Mouse (Mus musculus) cerebellum, adult 2 months (tissue): ENCODE measurements around the gene Cdipt. TPM values are rescaled to one million over a fixed set of nuclear protein-coding genes. Genes with fewer than 3 reads are reported as not detected.

Experiments used
- DNase-seq, 2 experiments: peaks; one replicate each; pipeline ENCODE4 v3.0.0; 2021
- H3K27ac ChIP-seq: fragments of 200-500 bp; 2 replicates; pipeline ENCODE4 v1.5.1; 2012; ENCODE audit warnings: low read length, control low read depth, inconsistent platforms; ENCODE audit not compliant: insufficient read depth
- H3K27me3 ChIP-seq: fragments of 200-500 bp; 2 replicates; pipeline ENCODE4 v1.6.1; 2012; ENCODE audit warnings: inconsistent platforms, mild to moderate bottlenecking, low read length, moderate library complexity; ENCODE audit not compliant: control insufficient read depth, insufficient read depth
- H3K4me1 ChIP-seq: fragments of 200-500 bp; 2 replicates; pipeline ENCODE4 v1.6.1; 2011; ENCODE audit warnings: low read length; ENCODE audit not compliant: control insufficient read depth, insufficient read depth
- H3K4me3 ChIP-seq: fragments of 200-500 bp; replicated peaks from 2 replicates; pipeline ENCODE3; 2011; ENCODE audit warnings: mild to moderate bottlenecking, low read depth, low read length, control low read depth; ENCODE audit not compliant: insufficient read depth
- CTCF ChIP-seq: fragments of 200-500 bp; IDR thresholded peaks from 2 replicates; pipeline ENCODE4 v1.5.1; 2011; ENCODE audit warnings: low read depth, mild to moderate bottlenecking, control low read depth, low read length, moderate library complexity, borderline replicate concordance; ENCODE audit not compliant: insufficient read depth
- POLR2A ChIP-seq: fragments of 200-500 bp; IDR thresholded peaks from 2 replicates; pipeline ENCODE4 v1.6.1; 2011; ENCODE audit warnings: low read length, control low read depth, borderline replicate concordance; ENCODE audit not compliant: insufficient read depth
- WGBS: fragments of 180-500 bp; shearing (Covaris S2); methylation state at CpG from one replicate; pipeline ENCODE4 v1.1.7; 2018; 5-methylcytosine and 5-hydroxymethylcytosine counted together
- polyA plus RNA-seq: library from polyadenylated mRNA; depleted of rRNA; stranded (reverse); fragments of >200 nt; gene quantifications from 2 replicates; pipeline ENCODE4 v1.2.3, GENCODE M21; 2012

The Cdipt gene
- polyA plus RNA-seq, 1 experiment: 255 TPM

DNA sequence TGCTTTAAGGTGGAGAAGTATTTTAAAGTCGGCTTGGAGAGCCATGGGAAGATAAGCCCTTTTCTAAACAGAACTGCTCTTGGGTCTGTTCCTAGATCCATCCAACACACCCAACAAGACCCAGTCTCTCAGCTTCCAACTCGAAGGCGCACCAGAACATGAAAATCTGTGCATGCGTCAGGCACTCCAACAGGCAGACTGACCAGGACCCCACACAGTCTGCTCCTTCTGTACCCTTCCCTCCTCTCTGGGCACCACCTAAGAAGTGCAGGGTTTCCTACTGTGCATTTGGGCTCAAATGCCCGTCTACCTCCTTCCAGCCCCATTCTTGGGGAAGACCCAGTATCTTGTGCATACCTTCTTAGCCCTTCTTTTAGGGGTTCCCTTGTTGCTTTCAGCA, 44.8 kb downstream of the Cdipt start:
- 1% methylated on average over 5 of the region's 5 CpGs for WGBS
- TF ChIP-seq CTCF (no peak), POLR2A (peak; percentile 5; the same call in 1 of the 2 replicates)

DNA sequence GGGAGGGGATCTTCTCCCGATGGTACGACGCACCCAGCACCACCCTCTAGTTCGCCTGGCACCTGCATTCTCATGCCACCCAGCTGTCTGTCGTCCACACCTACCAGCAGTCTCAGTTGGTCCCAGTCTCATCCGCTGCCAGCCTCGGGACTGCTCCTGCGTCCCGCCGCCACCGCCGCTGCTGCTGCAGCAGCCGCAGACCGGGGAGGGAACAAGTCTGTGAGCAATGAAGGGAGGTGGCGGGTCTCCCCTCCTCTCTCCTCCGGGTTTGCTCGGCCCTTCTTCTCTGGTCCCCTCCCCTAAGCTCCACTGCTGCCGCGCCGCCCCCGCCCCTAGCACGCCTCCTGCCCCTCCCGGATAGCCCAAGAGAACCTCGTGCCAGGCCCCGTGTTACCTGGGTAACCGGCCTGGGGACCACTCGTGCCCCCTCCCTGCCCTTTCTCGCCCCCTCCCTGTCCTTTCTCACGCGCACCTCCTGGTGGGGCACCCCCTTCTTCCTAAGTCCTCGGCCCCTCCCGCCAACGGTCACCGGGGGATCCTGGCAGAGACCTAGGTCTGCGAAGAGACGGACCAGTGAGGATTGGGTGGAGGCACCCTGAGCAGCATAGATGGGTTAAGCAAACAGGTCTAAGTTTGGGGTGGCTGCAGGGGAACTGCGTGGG, 45.3 kb downstream of the Cdipt start, which contains the start of the genes Gm42742 and Prrt2:
Gene Gm42742 (minus strand): TSS at position 197 of the 662 bp plus-strand sequence.
Gene Prrt2 (minus strand): TSS at position 311 of the 662 bp plus-strand sequence.
- no peaks in the 10 kb centered on the region for H3K27me3 ChIP-seq
- WGBS: under 1% methylated on average over 37 of the region's 37 CpGs
- H3K4me3 ChIP-seq: peak within 1 kb of the TSS; percentile 80
- peaks cover 22% of the 10 kb centered on the region; the same call in 1 of the 2 replicates for H3K4me1 ChIP-seq
- peak within 1 kb of the TSS; percentile 91 for H3K27ac ChIP-seq
- no peak for TF ChIP-seq CTCF
- TF ChIP-seq POLR2A: peak; percentile 39; the same call in 1 of the 2 replicates
- DNase-seq: peak; percentile 78 to 81

More for the DNA sequence above, 44.8 kb downstream of the Cdipt start:
- Histone ChIP-seq H3K4me3 (peak overlapping the region; percentile 80), H3K27me3 (no peaks in the 10 kb centered on the region), H3K27ac (peak overlapping the region; percentile 91), H3K4me1 (peaks cover 26% of the 10 kb centered on the region; the same call in 1 of the 2 replicates)
- peak in 1 of 2 experiments; percentile 64 for DNase-seq

GRCm38 (mm10) chr7:127021563-127022527, 46.1 kb downstream of the Cdipt start:
- H3K4me1 ChIP-seq: peaks cover 22% of the 10 kb centered on the region; the same call in 1 of the 2 replicates
- no peak for TF ChIP-seq CTCF
- 0 out of 2 replicates have a peak, but pooled peaks have one; percentile 16 for TF ChIP-seq POLR2A
- 33% methylated on average over 5 of the region's 5 CpGs for WGBS

DNA sequence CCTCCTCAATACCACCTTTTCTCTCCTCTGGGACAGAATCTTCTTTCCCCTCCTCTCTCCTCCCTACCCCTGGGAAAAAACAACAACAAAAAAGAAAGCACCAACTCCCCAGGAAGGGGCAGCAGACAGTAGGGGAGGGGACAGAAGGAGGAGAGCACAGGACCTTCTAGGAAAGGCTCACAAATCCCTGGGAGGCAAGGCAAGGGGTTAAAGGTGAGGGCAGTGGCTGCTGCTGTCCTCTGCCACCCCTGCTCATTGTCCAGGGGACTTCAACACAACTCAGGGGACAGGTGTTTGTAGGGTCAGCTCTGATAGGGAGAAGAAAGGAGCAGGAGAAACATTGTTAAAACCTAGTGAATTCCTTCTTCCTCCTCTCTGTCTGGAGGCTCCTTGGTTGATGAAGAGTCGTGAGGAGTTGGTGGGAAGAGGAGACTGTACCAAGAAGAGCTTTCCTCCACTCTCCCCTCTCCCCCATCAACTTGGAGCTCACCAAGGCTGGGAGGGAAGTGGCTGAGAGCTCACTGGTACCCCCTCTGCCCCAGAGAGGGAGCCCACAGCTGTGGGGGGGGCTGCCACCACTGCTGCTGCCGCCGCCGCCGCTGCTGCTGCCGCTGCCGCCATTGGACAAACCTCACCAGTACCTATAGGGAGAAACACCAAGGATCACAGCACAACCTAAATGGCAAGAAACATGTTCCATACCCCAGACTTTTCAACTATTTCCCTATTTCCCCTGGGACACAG, 47.0 kb downstream of the Cdipt start:
- Histone ChIP-seq H3K27ac (peak overlapping the region; percentile 65), H3K4me1 (peaks cover 22% of the 10 kb centered on the region; the same call in 1 of the 2 replicates), H3K27me3 (no peaks in the 10 kb centered on the region), H3K4me3 (peak overlapping the region; percentile 31)
- peak in 1 of 2 experiments; percentile 46 for DNase-seq
- TF ChIP-seq POLR2A (no peak), CTCF (no peak)
- WGBS: 41% methylated on average over 7 of the region's 7 CpGs

More at GRCm38 (mm10) chr7:127021563-127022527, 46.1 kb downstream of the Cdipt start:
- Histone ChIP-seq H3K27ac (peak overlapping the region; percentile 91), H3K27me3 (no peaks in the 10 kb centered on the region), H3K4me3 (peak overlapping the region; percentile 80)
- DNase-seq: peak in 1 of 2 experiments; percentile 22

DNA sequence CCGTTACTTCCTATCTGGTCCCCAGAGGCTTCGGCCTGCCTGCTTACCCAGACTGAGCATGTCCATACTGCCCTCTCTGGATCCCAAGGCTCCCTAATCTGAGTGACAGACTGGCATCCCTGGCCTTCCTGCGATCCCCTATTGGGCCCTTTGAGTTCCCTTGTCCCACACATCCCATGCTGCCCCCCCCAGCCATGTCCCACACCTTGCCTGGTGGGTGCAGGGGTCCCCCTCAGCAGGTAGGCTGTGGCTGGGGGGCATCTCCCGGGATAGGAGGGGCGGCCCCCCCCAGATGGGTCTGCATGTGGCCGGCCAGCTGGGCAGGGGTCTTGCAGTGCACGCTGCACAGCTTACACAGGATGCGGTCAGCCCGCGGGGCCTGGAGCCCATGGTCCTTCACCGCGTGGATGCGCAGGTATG, 47.6 kb downstream of the Cdipt start:
- peak overlapping the region; percentile 31 for H3K4me3 ChIP-seq

GRCm38 (mm10) chr7:127023896-127024690, 48.4 kb downstream of the Cdipt start:
- Histone ChIP-seq H3K27ac (peak overlapping the region; percentile 93), H3K27me3 (no peaks in the 10 kb centered on the region), H3K4me1 (peaks cover 25% of the 10 kb centered on the region; the same call in 1 of the 2 replicates), H3K4me3 (peak overlapping the region; percentile 86)
- DNase-seq: peak; percentile 47 to 59
- TF ChIP-seq CTCF (no peak), POLR2A (no peak)
- WGBS: 9% methylated on average over 19 of the region's 19 CpGs

More for the DNA sequence above, 47.6 kb downstream of the Cdipt start:
- Histone ChIP-seq H3K27me3 (no peaks in the 10 kb centered on the region), H3K27ac (peak overlapping the region; percentile 65), H3K4me1 (peaks cover 25% of the 10 kb centered on the region; the same call in 1 of the 2 replicates)
- TF ChIP-seq POLR2A (no peak), CTCF (no peak)
- peak; percentile 56 to 57 for DNase-seq
- 22% methylated on average over 13 of the region's 13 CpGs for WGBS
